Mouse (Mus musculus) G1E (cell line): Measurements from ENCODE around the gene Add2.

Experiments
- CTCF ChIP-seq: IDR thresholded peaks from 2 replicates; pipeline ENCODE4 v1.5.1; 2012; ENCODE audit warnings: low read depth, low read length, inconsistent platforms, mixed read lengths
- GATA1 ChIP-seq: IDR thresholded peaks from 2 replicates; pipeline ENCODE4 v1.6.1; 2012; ENCODE audit warnings: borderline replicate concordance, low read length, inconsistent platforms, mixed read lengths
- GATA2 ChIP-seq: IDR thresholded peaks from 2 replicates; pipeline ENCODE4 v1.6.1; 2012; ENCODE audit warnings: low read depth, low read length, inconsistent platforms, borderline replicate concordance

- no peak for TF ChIP-seq GATA1
- no peak for TF ChIP-seq CTCF
- no peak for TF ChIP-seq GATA2
Measured at GRCm38 (mm10) chr6:86029323-86029713, 837 bp downstream of the Add2 start.
